Mouse (Mus musculus) B cell, adult 2 months (primary cell): Measurements from ENCODE around the gene Sall4.
"Not testable (repeated sequence)": the region's sequence is repeated elsewhere in the genome, so short reads cannot be mapped to it uniquely, and the experiment has no call there.

Experiments
- DNase-seq, 2 experiments: peaks; one replicate each; pipeline ENCODE4 v3.0.0; 2022

The Sall4 gene

DNA sequence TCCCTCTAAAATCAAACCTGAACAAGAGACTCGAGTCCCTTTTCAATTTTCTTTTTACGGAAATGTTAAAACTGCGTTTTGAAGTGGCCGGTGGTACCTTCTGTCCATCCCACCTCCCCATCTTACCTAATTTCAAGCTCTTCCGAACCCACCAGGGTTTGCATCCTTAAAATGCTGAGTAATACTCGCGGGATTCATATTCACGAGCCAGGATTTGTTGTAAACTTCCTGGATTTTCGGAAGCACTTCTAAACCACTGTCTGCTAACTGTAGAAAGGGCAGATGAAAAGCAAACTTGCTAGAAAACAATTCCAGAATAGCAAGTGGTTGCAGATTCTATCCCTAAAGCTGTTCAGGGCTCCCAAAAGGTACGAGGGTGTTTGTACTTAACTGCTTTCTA lies at the start of gene Sall4:
TSS of gene Sall4 (minus strand) at position 362 of the 400 bp plus-strand sequence.
- no peak for DNase-seq

DNA sequence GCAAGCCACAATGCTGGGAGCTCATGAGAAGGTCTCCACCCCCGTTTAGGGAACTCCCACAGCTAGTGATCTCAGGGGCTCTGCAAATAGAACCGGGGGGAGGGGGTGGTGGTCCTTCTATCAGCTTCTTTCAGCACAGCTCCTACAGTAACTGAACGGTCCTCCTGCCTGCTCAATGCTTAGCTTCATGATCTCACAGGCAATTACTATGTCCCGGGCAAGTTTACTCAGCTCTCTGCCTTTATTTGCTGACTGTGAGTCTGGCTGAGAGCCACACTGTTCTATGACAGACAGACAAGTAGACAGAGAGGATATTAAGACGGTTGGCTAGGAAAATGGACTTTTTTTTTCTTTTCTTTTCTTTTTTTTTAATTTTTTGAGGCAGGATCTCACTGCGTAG lies 45.5 kb upstream of the Sall4 start:
- DNase-seq = no peak

GRCm38 (mm10) chr2:168809895-168810294 lies 42.2 kb upstream of the Sall4 start:
- DNase-seq = no peak

- no peak for DNase-seq
These were observed 39.9 kb upstream of the Sall4 start for GRCm38 (mm10) chr2:168807681-168808080.

DNA sequence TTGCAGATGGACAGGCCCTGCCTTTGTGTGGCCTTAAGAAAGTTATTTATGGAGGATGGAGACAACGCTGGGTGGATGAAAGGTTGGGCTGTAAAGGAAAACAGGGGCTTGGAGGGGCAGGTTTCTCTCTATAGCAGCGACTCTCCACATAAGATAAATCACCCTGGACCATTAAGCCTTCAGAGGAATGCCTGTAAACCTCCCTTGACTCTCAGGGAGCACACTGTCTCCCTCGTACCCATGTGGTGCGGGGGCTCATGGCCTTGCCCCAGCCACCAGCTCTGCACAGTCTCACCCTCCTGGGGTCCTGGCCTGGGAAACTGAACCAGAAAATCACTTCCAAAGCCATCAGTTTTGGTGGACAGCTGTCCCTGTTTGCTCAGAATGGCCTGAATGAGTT lies 36.1 kb upstream of the Sall4 start:
- DNase-seq = no peak

DNA sequence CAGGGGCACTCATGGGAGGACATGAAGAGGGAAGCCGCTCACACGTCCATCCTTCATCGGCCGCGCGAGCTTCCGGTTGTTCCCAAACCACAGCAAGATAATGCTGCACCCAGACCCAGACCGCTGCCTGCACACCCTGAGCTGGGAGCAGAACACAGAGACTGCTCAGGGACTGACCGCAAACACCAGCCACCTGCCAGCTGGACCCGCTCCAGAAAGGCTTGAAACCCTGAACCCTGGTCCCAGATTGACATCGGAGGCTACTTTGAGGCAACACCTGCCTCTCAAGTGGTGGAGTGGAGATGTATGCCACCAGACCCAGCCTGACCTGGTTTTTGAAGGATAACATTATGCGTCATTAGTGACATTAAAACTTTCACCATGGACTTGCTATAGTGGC lies 31.6 kb upstream of the Sall4 start:
- DNase-seq = no peak

DNA sequence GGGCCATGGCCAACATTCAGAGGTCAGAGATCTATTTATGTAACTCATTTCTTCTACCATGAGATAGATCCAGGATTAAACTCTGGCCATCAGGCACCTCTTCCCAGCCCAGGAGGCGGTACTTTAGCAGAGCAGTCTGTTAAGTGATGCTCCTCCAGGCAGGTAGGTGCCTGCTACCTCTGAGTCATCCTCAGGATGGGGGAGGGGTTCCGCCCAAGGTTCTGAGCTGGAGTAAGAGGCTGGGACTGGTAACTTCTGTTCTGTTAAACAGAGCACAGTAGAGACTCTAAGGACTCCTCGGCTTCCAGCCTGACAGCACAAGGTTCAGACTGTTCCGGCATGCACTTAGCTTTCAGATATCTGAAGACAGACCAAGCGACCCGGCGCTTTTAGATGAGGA lies 31.2 kb upstream of the Sall4 start:
- DNase-seq = no peak

DNA sequence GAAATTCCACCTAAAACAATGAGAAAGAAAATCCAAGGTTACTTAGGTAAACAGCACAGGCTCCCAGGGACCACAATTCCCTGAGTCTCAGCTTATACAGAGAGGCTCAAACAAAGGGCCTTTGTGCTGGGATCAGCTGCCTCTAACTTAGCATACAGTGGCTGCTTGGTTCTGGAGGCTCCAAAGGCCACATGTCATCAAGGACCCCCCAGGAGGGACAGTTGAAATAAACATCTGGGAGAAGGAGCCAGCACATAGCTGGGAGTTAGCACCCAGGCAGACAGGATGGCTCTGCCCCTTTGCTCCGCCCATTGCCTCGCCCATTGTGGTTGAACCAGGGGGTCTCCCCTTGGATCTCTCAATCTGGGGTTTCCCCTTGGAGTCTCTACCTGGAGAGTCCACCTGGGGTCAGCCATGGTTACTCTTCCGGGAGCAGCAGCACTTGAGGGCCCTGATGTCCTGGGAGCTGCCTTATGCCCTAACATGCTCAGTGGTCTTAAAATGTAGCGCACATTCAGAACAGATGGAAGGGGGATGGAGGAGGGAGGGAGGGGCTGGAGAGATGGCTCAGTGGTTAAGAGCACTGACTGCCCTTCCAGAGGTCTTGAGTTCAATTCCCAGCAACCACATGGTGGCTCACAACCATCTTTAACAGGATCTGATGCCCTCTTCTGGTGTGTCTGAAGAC lies 23.5 kb upstream of the Sall4 start:
- DNase-seq = no peak

DNA sequence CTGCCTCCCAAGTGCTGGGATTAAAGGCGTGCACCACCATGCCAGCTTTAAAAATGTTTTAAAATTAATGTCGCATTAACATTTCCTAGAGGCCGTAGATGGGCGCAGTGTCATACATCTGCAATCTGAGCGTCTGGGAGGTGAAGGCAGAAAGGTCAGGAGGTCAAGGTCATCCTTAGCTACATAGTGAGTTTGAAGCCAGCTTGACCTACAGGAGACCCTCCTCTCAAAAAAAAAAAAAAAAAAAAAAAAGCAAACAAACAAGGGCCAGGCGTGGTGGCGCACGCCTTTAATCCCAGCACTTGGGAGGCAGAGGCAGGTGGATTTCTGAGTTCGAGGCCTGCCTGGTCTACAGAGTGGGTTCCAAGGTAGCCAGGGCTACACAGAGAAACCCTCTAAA lies 18.4 kb upstream of the Sall4 start:
- no peak for DNase-seq

DNA sequence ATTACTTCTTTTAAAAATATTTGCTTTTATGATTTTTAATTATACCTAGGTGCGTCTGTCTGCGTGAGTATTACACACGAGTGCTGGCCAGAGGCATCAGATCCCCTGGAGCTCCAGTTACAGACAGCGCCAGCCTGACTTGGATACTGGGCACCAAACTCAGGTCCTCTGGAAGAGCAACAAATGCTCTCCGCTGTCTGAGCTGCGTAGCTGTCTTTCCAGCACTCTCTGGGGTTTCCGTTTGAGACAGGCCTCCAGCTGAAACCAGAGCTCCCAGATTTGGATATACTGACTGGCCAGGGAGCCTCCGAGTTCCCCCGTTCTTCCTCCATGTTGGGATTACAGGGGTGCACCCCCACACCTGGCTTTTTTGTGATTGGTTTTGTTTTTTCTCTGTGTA lies 12.9 kb upstream of the Sall4 start:
- DNase-seq = no peak

GRCm38 (mm10) chr2:168780024-168780423 lies 12.3 kb upstream of the Sall4 start:
- no peak for DNase-seq

GRCm38 (mm10) chr2:168777481-168777880 lies 9.7 kb upstream of the Sall4 start:
- no peak for DNase-seq

DNA sequence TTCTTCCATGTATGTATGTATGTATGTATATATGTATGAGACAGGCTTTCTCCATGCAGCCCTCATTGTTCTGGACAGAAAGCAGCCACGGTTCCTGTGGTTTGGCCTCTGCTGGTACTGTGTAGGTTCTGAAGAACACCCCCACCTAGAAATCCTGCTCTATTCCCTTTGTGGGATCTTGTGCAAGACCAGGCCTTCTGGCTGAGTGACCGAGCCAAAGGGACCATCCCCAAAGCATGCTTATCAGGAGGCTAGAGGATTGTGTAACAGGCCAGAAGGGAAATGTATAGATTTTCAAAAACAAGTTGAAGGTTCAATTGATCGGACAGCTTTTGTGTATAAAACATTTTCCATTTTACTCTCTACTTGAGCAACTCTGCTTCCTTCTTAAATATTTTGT lies 8.5 kb upstream of the Sall4 start:
- no peak for DNase-seq

DNA sequence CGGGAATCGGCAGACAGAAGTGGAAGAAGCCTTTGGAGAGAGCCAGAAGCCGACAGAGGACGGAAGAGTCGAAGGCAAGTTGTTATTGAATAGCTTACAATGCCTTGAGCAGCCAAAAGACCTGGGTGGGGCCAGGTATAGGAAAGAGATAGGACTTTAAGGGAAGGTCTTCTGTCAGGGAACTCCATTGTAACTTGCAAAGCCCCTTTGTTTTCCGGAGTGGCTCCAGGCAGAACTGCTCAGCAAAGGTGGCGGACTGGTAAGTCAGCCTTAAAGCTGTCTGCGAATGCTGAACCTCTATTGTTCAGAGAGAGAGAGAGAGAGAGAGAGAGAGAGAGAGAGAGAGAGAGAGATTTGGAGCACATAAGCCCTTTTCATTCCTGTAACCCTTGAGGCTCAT lies 1.5 kb upstream of the Sall4 start:
- no peak for DNase-seq

- no peak for DNase-seq
These were observed 993 bp downstream of the Sall4 start for GRCm38 (mm10) chr2:168766538-168767361.

GRCm38 (mm10) chr2:168765696-168766537 lies 1.8 kb downstream of the Sall4 start:
- no peak for DNase-seq

- no peak for DNase-seq
These were observed 2.6 kb downstream of the Sall4 start for GRCm38 (mm10) chr2:168765065-168765681.

- no peak for DNase-seq
These were observed 3.3 kb downstream of the Sall4 start for GRCm38 (mm10) chr2:168764460-168764867.

DNA sequence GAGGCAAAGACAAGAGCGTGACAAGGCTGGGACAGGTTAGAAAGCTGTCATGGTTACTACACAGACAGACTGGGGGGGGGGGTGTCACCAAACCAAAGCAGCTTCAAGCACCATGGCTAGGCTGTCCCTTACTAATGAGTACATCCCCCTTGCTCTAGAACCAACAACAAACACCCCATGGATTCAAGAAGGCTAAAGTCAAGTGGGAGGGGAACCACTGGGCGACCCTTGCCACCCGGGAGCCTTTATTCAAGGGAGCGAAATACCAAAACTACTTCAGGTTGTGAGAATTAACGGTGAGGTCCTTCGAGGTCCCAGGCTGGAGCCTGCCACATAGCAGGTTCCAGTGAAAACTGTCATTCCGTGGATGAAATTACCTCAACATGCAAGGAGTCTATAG lies 4.0 kb downstream of the Sall4 start:
- DNase-seq = no peak

DNA sequence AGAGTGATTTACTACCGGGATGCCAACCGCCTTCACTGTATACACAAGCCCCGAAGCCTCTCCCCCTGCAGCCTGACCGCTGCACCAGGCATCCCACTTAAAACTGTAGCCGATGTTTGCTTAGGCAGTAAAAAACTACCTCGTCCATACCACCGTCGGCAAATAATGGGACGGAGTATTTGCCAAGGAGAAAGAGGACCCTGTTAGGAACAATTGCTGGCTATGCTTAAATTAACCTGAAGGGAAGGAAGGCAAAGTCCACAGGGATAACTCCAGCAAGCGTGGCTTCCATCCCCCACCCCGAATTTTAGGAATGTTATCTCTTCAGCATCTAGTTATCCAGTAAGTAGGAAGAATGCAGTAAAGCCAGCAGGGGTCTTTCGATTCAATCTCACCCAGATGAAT lies 5.3 kb downstream of the Sall4 start:
- DNase-seq = no peak

DNA sequence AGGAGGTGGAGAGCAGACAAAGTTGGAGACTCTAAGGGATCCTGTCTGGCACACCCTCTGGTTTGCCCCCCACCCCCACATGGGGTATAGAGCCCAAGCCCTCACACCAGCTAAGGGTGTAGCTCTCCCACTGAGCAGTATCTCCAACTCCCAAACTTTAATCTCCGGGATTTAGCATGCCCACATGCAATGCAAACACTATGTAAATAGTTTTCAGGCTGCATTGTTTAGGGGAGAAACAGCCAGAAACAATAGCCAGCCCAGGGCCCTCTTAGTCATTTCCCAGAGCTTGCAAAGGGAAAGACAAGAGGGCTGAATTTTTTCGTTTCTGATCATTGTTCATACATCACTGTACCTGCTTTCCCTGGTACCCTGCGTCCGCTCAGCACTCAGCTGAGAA lies 5.8 kb downstream of the Sall4 start:
- no peak for DNase-seq

DNA sequence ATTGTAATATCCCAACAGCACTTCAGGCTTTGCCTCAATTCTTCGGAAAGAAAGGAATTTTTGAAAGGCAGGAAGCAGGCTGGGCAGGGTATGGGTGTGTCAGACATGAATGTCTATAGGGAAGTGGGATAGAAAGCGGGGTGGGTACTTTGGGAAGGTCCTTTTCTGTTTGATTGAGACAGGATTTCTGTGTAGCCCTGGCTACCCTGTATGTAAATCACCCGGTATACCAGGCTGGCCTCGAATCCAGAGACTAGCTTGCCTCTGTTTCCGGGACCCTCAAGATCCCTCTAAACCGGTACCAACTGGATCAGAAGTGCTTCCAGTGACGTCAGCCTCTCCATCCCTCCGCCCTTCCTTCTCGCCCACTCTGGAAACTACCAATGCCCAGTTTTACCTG lies 6.6 kb downstream of the Sall4 start:
- no peak for DNase-seq

DNA sequence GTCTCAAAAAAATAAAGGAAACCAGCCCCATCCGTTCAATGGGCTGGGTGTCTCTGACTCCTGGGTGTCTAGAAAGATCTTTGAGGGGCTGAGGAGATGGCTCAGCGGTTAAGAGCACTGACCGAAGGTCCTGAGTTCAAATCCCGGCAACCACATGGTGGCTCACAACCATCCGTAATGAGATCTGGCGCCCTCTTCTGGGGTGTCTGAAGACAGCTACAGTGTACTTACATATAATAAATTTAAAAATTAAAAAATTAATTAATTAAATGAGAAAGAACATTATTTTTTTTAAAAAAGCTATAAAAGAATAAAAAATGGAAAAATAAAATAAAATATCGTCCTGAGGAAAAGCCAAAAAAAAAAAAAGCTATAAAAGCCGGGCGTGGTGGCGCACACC lies 23.3 kb downstream of the Sall4 start:
- not testable (repeated sequence) for DNase-seq
